Mouse (Mus musculus) bone marrow, adult 2 months (tissue): ENCODE measurements around the gene Capn12. TPM values are rescaled to one million over a fixed set of nuclear protein-coding genes. Genes with fewer than 3 reads are reported as not detected.
"Not testable (repeated sequence)": the region's sequence is repeated elsewhere in the genome, so short reads cannot be mapped to it uniquely, and the experiment has no call there.

Source experiments
- H3K27ac ChIP-seq: fragments of 200-500 bp; 2 replicates; pipeline ENCODE4 v1.5.1; 2012; ENCODE audit warnings: low read depth, mild to moderate bottlenecking, control low read depth, inconsistent platforms, low read length; ENCODE audit not compliant: control insufficient read depth, poor library complexity, insufficient read depth
- H3K4me1 ChIP-seq: fragments of 200-500 bp; 2 replicates; pipeline ENCODE4 v1.6.1; 2011; ENCODE audit warnings: low read length; ENCODE audit not compliant: control insufficient read depth, insufficient read depth
- H3K4me3 ChIP-seq: fragments of 200-500 bp; replicated peaks from 2 replicates; pipeline ENCODE3; 2011; ENCODE audit warnings: mild to moderate bottlenecking, low read depth, low read length, control low read depth; ENCODE audit not compliant: control insufficient read depth
- CTCF ChIP-seq: fragments of 200-500 bp; IDR thresholded peaks from 2 replicates; pipeline ENCODE4 v1.5.1; 2011; ENCODE audit warnings: low read length, control low read depth; ENCODE audit not compliant: control insufficient read depth, insufficient read depth
- POLR2A ChIP-seq: fragments of 200-500 bp; IDR thresholded peaks from 2 replicates; pipeline ENCODE4 v1.6.1; 2011; ENCODE audit warnings: low read depth, mild to moderate bottlenecking, control low read depth, low read length, borderline replicate concordance; ENCODE audit not compliant: control insufficient read depth
- WGBS: fragments of 180-500 bp; shearing (Covaris S2); methylation state at CpG from one replicate; pipeline ENCODE4 v1.1.7; 2018; 5-methylcytosine and 5-hydroxymethylcytosine counted together
- polyA plus RNA-seq: library from polyadenylated mRNA; stranded (reverse); fragments of >200 nt; gene quantifications from 2 replicates; pipeline ENCODE4 v1.2.4, GENCODE M21; 2011; ENCODE audit warnings: low replicate concordance; ENCODE audit not compliant: missing spikeins, insufficient read depth, insufficient read length

Capn12 gene
- polyA plus RNA-seq, 1 experiment, result not detected

GRCm38 (mm10) chr7:28870901-28871664 lies 10.1 kb upstream of the Capn12 start:
- H3K4me1 ChIP-seq, result peaks cover 5% of the 10 kb centered on the region; the same call in 1 of the 2 replicates
- H3K27ac ChIP-seq, result no peak overlapping the region
- no peak overlapping the region for H3K4me3 ChIP-seq
- 60% methylated on average over 24 of the region's 24 CpGs for WGBS
- TF ChIP-seq CTCF, result no peak
- TF ChIP-seq POLR2A, result no peak

GRCm38 (mm10) chr7:28874565-28874964 lies 6.7 kb upstream of the Capn12 start:
- Histone ChIP-seq H3K4me3 (no peak overlapping the region), H3K4me1 (peaks cover 2% of the 10 kb centered on the region; the same call in 1 of the 2 replicates), H3K27ac (no peak overlapping the region)
- WGBS, result 71% methylated on average over 2 of the region's 2 CpGs
- TF ChIP-seq POLR2A, result no peak
- no peak for TF ChIP-seq CTCF

- Histone ChIP-seq H3K4me1 (peaks cover 1% of the 10 kb centered on the region; the same call in 1 of the 2 replicates), H3K27ac (no peak overlapping the region), H3K4me3 (no peak overlapping the region)
- WGBS, result 86% methylated on average over 4 of the region's 4 CpGs
- TF ChIP-seq POLR2A, result no peak
- TF ChIP-seq CTCF, result no peak
Measured at GRCm38 (mm10) chr7:28876099-28876498, 5.1 kb upstream of the Capn12 start.

GRCm38 (mm10) chr7:28877155-28877554 lies 4.1 kb upstream of the Capn12 start:
- H3K4me1 ChIP-seq, result no peaks in the 10 kb centered on the region; the same call in 1 of the 2 replicates
- H3K27ac ChIP-seq, result no peak overlapping the region
- TF ChIP-seq CTCF (no peak), POLR2A (no peak)
- no peak overlapping the region for H3K4me3 ChIP-seq
- WGBS, result 50% methylated on average over 7 of the region's 7 CpGs

- Histone ChIP-seq H3K27ac (no peak overlapping the region), H3K4me3 (no peak overlapping the region), H3K4me1 (no peaks in the 10 kb centered on the region; the same call in 1 of the 2 replicates)
- WGBS, result 86% methylated on average over 4 of the region's 4 CpGs
- no peak for TF ChIP-seq POLR2A
- no peak for TF ChIP-seq CTCF
Measured at GRCm38 (mm10) chr7:28877856-28878255, 3.4 kb upstream of the Capn12 start.

- Histone ChIP-seq H3K4me3 (no peak overlapping the region), H3K27ac (no peak overlapping the region), H3K4me1 (no peaks in the 10 kb centered on the region; the same call in 1 of the 2 replicates)
- TF ChIP-seq CTCF, result no peak
- no peak for TF ChIP-seq POLR2A
- WGBS, result 84% methylated on average over 7 of the region's 7 CpGs
Measured at GRCm38 (mm10) chr7:28879606-28880005, 1.6 kb upstream of the Capn12 start.

GRCm38 (mm10) chr7:28880554-28880953 lies 668 bp upstream of the Capn12 start:
- WGBS, result 88% methylated on average over 10 of the region's 10 CpGs
- Histone ChIP-seq H3K4me1 (no peaks in the 10 kb centered on the region; the same call in 1 of the 2 replicates), H3K4me3 (no peak overlapping the region), H3K27ac (no peak overlapping the region)
- TF ChIP-seq POLR2A (no peak), CTCF (no peak)

GRCm38 (mm10) chr7:28883039-28883438 lies 1.8 kb downstream of the Capn12 start:
- 80% methylated on average over 11 of the region's 11 CpGs for WGBS
- Histone ChIP-seq H3K4me3 (no peak overlapping the region), H3K27ac (no peak overlapping the region), H3K4me1 (no peaks in the 10 kb centered on the region)
- no peak for TF ChIP-seq POLR2A
- TF ChIP-seq CTCF, result no peak

- not testable (repeated sequence) for H3K4me3 ChIP-seq, H3K27ac ChIP-seq, H3K4me1 ChIP-seq
- 74% methylated on average over 4 of the region's 4 CpGs for WGBS
Measured at GRCm38 (mm10) chr7:28883704-28884103, 2.5 kb downstream of the Capn12 start.
